Mouse (Mus musculus): Measurements from ENCODE around the gene Vgll4.

The Vgll4 gene

DNA sequence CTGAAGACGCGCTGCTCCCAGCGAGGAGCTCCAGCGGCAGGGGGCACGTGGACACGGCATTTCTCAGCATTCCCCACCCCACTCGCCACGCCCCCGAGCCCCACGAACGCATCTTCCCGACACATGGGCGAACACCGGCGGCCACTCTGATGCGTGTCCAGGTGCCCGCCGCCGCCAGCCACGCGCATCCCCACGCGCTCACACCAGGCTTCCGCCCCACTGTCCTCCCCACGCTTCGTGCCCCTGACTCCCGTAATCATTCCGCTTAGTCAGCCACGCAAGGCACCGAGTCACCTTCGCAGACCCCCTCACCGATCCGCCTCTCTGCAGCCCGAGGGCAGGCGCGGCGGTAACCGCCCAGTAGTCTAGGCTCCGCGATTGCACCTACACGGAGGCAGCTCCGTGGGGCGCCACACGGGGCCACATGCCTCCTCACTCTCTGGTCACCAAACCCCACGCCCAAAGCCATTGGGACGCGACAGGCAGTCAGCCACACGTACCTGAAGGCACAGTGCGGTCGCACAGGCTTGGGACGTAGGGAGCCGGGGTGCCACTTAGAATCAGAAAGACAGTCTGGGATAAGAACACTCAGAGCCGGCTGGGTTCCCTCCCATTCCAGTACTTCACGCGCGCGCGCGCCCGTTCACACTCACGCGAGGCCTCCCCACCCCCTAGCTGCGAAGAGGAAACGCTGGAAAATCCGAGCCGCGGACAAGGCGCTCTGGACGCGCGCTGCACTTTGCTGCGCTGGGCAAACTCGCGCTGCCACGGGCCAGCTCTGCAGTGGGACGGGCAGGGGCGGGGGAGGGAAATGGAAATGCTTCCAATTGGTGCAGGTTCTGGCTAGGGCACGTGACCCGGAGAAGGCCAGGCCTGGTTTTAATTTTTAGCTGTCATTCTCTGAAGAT, at the start of gene Vgll4:
Gene Vgll4, minus strand, starts transcription at position 782 of the 908 bp plus-strand sequence.
- DNase-seq (ENCODE audit: low spot score) = peak; percentile 73

GRCm38 (mm10) chr6:115015461-115015860, 45.7 kb upstream of the Vgll4 start:
- DNase-seq (ENCODE audit: low spot score) = no peak

DNA sequence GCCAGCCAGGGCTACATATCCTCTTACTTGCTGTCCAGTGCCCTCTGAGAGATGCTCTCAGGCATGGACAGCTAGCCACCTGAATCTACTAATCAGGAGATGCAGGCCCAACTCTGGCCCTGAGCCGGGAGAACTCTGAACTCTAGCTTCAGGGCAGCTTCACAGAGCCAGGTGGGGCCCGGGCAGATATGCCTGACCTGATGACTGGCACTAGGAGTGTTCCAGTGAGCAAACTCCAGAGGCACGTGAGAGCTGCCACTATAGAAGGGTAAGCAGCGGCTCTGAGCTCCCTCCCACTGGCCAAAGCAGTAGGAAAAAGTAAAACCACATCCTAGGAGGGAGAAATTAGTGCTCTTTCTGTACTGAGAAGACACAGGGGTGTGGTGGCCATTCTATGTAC, 43.8 kb upstream of the Vgll4 start:
- no peak for DNase-seq (ENCODE audit: low spot score)

- no peak for DNase-seq (ENCODE audit: low spot score)
These were observed 42.0 kb upstream of the Vgll4 start for GRCm38 (mm10) chr6:115011792-115012191.

GRCm38 (mm10) chr6:115010815-115011214, 41.0 kb upstream of the Vgll4 start:
- no peak for DNase-seq (ENCODE audit: low spot score)

DNA sequence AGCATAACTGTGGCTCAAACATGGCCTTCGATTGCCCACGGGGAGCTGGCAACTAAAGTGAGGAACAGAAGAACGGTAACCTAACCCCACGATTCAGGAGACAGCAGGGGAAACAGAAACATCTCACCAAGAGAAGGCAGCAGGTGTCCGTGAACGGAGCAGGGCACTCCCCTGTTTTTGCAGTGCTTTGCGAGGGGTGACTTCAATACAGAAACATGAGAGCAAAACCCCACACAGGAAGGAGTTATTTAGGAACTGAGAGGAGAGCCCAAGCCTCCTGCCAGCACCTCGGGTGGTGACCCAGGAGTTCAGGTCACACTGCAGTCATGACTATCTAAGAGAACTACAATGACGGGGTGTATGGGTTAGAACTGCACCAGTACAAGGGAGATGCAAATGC, 40.5 kb upstream of the Vgll4 start:
- DNase-seq (ENCODE audit: low spot score) = no peak

GRCm38 (mm10) chr6:115007728-115008127, 37.9 kb upstream of the Vgll4 start:
- peak; percentile 89 for DNase-seq (ENCODE audit: low spot score)

- DNase-seq (ENCODE audit: low spot score) = no peak
These were observed 37.2 kb upstream of the Vgll4 start for GRCm38 (mm10) chr6:115006948-115007347.

DNA sequence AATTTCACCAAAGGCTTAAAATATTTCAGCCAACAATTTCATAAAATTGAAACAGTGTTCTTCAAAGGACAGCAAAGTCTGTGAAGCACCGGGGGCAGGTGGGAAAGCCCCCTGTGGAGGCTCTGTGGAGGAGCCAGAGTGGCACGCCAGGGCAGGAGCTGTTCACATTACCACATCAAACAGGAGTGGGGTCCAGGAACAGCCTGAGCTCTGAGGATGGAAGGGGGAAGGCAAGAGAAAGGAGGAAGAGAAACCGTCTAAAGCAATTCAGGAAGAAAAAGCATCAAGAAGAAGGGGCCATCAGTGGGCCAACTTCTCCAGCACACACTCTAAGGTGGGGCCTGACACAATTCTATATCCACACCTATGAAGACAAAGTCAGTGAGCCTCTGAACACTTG, 36.3 kb upstream of the Vgll4 start:
- DNase-seq (ENCODE audit: low spot score) = no peak

DNA sequence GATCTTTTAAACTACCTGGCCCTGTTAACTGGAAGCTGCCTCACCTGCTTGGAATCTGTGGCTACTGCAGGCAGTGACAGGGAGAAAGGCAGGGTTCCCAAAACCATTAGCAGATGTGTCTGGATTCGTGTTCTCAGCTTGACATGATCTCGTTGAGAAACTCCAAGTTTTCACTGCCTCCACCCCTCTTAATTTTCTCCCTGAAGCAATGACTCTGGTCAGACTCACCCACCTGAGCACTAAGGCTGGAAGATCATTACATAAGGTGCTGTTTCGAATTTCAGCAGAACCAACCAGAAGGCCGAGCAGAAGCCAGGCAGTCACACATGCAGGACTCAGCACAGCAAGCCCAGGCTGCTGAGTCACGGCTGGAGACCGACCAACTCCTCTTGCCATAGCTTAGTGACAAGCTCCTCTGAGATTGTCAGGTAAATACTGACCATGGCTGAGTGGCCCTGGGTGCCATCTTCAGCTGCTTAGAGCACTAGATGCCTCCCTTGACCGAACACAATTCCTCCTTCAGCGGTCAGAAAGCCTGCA, 35.6 kb upstream of the Vgll4 start:
- DNase-seq (ENCODE audit: low spot score) = no peak

- DNase-seq (ENCODE audit: low spot score) = no peak
These were observed 34.8 kb upstream of the Vgll4 start for GRCm38 (mm10) chr6:115004636-115005035.

DNA sequence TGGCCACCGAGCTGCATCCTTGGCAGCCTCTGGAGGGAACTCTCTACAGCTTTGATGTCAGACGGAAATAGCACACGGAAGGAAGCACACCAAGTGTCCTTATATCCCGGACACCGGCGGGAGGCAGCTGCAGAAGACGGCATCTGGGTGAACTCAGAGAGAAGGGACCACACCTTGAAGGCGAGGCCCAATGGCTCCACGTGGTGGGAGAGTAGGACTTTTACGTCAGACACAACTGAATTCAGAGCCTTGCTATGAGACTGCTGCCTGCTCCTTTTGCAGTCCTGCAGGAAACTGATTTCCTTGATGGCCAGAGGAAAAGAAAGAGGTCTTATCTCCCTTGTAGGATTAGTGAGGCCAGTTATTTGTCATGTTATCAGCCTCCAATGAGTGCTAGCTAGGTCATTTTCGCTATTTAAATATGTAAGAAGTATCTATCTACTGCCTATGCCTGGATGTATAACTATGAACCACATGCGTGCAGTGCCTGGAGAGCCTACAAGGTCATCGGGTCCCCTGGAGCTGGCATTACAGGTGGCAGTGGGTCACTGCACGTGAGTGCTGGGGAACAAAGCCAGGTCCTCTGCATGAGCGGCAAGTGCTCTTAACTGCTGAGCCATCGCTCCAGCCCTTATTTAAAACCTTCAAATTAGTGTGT, 28.7 kb upstream of the Vgll4 start:
- DNase-seq (ENCODE audit: low spot score) = no peak

DNA sequence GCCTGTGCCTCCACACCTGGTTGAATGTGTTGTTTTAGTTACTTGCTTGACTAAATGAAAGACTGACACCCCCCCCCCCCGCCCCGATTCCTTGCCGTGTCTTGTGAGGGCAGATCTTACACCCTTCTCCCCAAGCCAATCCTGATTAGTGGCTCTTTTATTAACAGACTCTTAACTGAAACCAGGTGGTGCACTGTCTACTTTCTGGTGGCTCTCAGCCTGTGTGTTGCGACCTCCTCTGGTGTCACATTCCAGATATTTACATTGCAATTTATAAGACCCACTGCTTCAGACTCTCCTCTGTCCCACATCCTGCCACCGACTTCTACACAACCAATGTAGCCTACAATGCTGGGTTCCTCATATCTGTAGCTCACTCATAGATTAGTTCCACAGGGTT, 27.7 kb upstream of the Vgll4 start:
- no peak for DNase-seq (ENCODE audit: low spot score)

- no peak for DNase-seq (ENCODE audit: low spot score)
These were observed 27.1 kb upstream of the Vgll4 start for GRCm38 (mm10) chr6:114996910-114997309.

DNA sequence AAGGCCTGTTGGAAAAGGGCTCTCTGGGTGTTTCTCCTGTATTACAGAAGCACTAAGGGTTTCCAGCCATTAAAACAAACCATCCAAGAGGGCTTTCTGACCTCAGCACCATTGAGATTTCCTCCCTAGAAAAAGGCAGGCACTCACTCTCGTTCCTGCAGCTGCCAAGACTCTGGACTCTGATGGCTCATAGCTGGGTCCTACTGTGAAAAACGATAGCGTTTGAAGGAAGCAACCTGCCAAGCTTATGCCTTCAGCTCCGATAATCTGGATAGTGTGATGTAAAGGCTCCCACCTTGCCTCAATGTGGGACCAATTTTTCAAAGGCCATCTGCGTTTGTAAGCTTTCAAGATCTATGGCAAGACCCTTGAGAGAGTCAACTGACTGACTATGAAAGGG, 24.3 kb upstream of the Vgll4 start:
- no peak for DNase-seq (ENCODE audit: low spot score)

- DNase-seq (ENCODE audit: low spot score) = no peak
These were observed 23.9 kb upstream of the Vgll4 start for GRCm38 (mm10) chr6:114993659-114994058.

GRCm38 (mm10) chr6:114991909-114992308, 22.1 kb upstream of the Vgll4 start:
- no peak for DNase-seq (ENCODE audit: low spot score)

GRCm38 (mm10) chr6:114988619-114988980, 18.8 kb upstream of the Vgll4 start:
- no peak for DNase-seq (ENCODE audit: low spot score)

- no peak for DNase-seq (ENCODE audit: low spot score)
These were observed 18.3 kb upstream of the Vgll4 start for GRCm38 (mm10) chr6:114987966-114988618.

- no peak for DNase-seq (ENCODE audit: low spot score)
These were observed 12.9 kb upstream of the Vgll4 start for GRCm38 (mm10) chr6:114982671-114983070.

DNA sequence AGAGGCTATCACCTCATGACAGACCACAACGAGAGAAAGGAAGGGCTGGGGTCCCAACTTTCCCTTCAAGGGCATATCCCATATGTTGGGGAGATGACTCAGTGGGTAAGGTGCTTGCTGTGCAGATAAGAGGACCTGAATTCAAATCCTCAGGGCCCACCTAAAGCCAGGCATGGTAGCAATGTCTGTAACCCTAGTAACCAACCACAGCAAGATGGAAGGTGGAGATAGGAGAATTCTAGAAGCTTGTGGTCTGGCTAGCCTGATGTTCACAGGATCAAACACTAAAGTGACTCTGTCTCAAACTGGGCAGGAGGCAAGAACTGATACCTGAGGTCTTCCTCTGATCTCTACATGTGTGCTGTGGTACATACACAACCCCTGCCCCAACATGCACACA, 9.9 kb upstream of the Vgll4 start:
- no peak for DNase-seq (ENCODE audit: low spot score)

DNA sequence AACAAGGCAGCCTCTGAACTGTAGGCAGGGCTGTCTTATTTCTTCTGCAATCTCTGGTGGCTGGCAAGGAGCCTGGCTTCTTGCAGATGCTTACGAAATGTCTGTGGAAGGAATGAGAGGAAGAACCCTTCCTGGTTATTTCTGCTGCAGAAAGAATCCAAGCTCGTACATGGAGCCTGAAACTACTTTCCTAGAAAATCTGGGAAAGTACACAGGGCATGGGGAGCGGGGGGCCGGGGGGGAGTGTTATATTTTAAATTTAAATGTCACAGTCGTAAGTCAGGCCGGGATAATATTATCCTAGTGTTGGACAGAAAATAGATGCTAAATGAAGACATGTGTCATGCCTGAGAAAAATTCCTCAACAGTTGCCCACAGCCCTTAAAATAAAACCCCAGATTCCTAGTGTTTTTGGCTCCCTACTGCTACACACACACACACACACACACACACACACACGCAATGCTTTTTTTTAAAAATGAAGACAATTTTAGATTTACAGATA, 7.2 kb upstream of the Vgll4 start:
- DNase-seq (ENCODE audit: low spot score) = no peak

DNA sequence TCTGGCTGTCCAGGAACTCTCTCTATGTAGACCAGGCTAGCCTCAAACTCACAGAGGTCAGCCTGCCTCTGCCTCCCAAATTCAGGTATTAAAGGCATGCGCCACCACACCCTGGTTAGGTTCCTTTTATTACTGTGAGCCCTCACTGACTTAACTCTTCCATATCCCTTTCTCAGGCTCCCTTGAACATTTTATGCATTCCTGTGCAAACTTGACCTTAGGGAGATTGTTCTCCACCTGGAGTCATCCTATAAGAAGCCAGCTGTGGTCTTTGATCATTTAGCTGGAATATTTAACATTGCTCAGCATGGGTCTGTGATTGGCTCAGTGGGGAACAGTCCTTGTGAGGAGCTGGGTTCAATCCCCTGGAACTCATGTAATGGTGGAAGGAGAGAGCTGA, 4.5 kb upstream of the Vgll4 start:
- DNase-seq (ENCODE audit: low spot score) = no peak
